Mouse (Mus musculus): ENCODE data around the gene Suz12.
"Not testable (repeated sequence)": the region's sequence is repeated elsewhere in the genome, so short reads cannot be mapped to it uniquely, and the experiment has no call there.

Gene Suz12

DNA sequence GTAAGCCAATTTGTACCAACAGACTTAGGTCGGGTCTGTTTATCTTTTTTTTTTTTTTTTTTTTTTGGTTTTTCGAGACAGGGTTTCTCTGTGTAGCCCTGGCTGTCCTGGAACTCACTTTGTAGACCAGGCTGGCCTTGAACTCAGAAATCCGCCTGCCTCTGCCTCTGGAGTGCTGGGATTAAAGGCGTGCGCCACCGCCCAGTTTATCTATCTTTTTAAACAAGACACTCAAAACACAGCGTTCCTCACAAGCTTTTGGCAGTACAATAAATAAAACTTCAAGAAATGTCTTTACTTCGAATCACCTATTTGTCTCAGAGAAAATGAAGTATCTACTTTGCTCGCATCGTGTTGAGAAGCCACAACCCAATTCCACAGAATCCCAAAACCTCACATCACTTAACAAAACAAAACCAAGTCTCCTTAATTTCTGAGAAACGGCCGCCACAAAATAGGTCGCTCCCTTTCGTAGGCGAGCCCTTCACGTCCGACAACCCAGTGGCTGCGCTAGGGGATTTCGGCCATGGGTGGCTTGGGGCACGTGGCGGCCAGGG, 793 bp upstream of the Suz12 start:
- DNase-seq (ENCODE audit: low spot score) = peak; percentile 65

- peak; percentile 37 for DNase-seq (ENCODE audit: low spot score)
These were observed 707 bp downstream of the Suz12 start for GRCm38 (mm10) chr11:79993356-79994270.

GRCm38 (mm10) chr11:79994271-79994988, 1.5 kb downstream of the Suz12 start:
- DNase-seq (ENCODE audit: low spot score) = peak; percentile 31

DNA sequence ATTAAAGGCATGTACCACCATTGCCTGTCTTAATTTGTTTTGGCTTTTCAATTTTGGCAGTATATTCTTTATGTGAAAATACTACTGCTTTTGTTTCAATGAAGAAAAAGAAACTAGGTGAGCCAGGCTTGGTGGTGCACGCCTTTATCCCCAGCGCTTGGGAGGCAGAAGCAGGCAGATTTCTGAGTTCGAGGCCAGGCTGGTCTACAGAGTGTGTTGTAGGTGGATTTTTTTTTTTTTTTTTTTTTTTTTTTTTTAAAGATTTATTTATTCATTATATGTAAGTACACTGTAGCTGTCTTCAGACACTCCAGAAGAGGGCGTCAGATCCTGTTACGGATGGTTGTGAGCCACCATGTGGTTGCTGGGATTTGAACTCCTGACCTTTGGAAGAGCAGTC, 23.6 kb downstream of the Suz12 start:
- not testable (repeated sequence) for DNase-seq (ENCODE audit: low spot score)

GRCm38 (mm10) chr11:80019792-80020191, 26.9 kb downstream of the Suz12 start:
- DNase-seq (ENCODE audit: low spot score) = no peak

DNA sequence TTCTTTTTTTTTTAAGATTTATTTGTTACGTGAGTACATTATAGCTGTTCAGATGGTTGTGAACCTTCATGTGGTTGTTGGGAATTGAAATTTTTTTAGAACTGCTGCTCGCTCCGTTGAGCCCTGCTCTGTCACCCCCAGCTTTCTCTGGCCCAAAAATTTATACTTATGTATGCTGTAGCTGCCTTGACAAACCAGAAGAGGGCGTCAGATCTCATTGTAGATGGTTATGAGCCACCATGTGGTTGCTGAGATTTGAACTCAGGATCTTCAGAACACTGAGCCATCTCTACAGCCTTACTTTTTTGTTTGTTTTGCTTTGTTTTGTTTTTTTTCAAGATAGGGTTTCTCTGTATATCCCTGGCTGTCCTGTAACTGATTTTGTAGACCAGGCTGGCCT, 28.4 kb downstream of the Suz12 start:
- DNase-seq (ENCODE audit: low spot score) = no peak

DNA sequence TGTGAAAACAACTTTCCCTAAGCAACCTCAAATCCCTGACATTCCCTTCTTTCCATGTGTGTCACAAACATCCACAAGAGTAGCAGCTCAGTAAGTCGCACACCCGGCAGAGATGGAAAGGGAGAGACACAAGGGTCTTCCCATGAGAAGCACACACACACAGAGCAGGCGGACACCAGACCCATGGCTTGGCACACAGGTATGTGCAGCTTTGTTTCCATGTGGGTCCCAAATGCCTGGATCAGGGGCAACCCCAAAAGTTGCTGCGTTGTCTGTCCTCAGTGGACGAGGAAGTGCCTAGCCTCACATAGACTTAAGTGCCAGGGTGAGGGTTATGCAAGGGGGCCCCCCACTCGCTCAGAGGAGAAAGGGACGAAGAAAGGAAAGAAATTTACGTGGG, 44.6 kb downstream of the Suz12 start:
- no peak for DNase-seq (ENCODE audit: low spot score)

GRCm38 (mm10) chr11:80042615-80043418, 49.9 kb downstream of the Suz12 start:
- peak; percentile 60 for DNase-seq (ENCODE audit: low spot score)

DNA sequence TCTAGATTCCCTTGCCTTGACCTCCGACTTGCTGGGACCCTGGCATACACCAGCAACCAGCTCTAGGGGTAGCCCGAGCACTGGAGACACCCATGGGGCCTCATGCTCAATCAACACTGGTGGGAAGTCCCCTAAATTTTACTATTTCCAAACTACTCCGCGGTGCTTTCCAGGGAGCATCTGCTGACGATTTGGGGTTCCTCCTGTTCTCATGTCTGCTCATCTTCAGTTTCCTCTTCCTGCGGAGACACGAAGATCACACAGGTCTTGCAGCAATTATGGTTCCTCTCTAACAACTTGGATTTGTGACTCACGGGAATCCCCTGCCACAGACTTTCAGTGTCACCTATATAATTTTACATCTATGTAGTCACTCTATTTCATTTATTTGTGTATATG, 50.5 kb downstream of the Suz12 start:
- no peak for DNase-seq (ENCODE audit: low spot score)

- DNase-seq (ENCODE audit: low spot score) = no peak
These were observed 54.0 kb downstream of the Suz12 start for GRCm38 (mm10) chr11:80046856-80047255.

- no peak for DNase-seq (ENCODE audit: low spot score)
These were observed 57.2 kb downstream of the Suz12 start for GRCm38 (mm10) chr11:80050088-80050487.

- DNase-seq (ENCODE audit: low spot score) = no peak
These were observed 59.5 kb downstream of the Suz12 start for GRCm38 (mm10) chr11:80052456-80052855.

GRCm38 (mm10) chr11:80053171-80053570, 60.3 kb downstream of the Suz12 start:
- DNase-seq (ENCODE audit: low spot score) = no peak

DNA sequence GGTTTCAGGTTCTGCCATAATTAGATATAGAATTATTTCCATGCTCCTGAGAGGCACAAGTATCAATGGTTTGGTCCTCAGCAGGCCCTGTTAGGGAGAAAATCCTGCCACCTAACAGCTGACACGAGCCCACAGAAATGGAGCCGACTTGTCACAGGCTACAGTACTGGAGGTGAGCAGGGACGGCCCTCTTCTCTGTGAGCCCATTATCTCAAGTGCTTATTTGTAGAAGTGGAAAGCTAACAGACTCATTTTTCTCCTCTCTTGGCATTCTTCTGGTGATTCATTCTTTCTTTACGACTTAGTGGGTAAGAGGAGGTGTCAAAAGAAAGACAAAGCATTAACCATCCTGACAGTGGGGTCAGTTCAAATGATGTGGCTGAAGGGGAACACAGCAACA, 61.8 kb downstream of the Suz12 start:
- DNase-seq (ENCODE audit: low spot score) = no peak

- DNase-seq (ENCODE audit: low spot score) = no peak
These were observed 63.2 kb downstream of the Suz12 start for GRCm38 (mm10) chr11:80056141-80056540.

- DNase-seq (ENCODE audit: low spot score) = no peak
These were observed 69.3 kb downstream of the Suz12 start for GRCm38 (mm10) chr11:80062159-80062558.

- not testable (repeated sequence) for DNase-seq (ENCODE audit: low spot score)
These were observed 73.5 kb downstream of the Suz12 start for GRCm38 (mm10) chr11:80066373-80066772.

GRCm38 (mm10) chr11:80067558-80067957, 74.7 kb downstream of the Suz12 start:
- no peak for DNase-seq (ENCODE audit: low spot score)

- DNase-seq (ENCODE audit: low spot score) = no peak
These were observed 76.9 kb downstream of the Suz12 start for GRCm38 (mm10) chr11:80069815-80070214.

DNA sequence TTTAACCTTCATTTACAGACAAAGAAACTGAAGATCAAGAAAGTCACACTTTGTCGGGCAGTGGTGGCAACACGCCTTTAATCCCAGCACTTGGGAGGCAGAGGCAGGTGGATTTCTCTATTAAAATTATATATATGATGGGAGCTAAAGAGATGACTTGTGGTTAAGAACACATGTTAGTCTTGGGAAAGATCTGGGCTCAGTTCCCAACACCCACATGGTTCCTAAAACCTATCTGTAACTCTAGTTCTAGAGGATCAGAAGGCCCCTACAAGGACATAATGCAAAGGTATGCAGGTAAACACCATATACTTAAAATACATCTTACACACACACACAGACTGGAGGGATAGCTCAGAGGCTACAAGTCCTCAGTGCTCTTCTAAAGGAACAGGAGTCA, 78.1 kb downstream of the Suz12 start:
- no peak for DNase-seq (ENCODE audit: low spot score)

DNA sequence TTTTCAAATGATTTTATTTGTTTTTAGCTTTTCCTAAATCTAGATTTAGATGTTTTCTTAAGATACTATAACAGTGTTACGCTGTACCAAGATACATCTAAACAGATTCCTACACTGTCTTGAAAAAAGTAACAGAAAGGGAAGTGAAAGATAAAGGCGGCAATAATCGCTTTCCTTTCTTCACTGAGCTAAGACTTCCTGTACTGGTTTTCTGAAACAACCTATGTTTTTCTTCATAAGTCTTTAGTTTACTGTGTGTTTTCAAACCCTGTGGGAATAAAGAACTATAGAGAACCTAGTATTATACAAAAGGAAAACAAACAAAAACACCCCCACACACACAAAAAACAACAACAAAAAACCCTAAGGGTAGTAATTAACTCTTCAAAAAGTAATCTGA, 79.5 kb downstream of the Suz12 start:
- DNase-seq (ENCODE audit: low spot score) = no peak
